Mouse (Mus musculus) neural tube, embryonic 11.5 days (tissue): ENCODE results near the gene Thrap3. TPM values are rescaled to one million over a fixed set of nuclear protein-coding genes. Genes with fewer than 3 reads are reported as not detected.
A peak's percentile ranks its signal among the peaks of the same experiment; 100 is the strongest.

ENCODE experiments used
- ATAC-seq: fragments of 200-750 bp; cut with Nextera tagmentation; 2 replicates; pipeline ENCODE4 v1.8.0; 2017; ENCODE audit warnings: moderate number of reproducible peaks, mild to moderate bottlenecking, moderate TSS enrichment, moderate library complexity; ENCODE audit not compliant: insufficient read depth, low FRiP score, low TSS enrichment
- DNase-seq: peaks from one replicate; pipeline ENCODE4 v3.0.0-alpha.2; 2015; ENCODE audit warnings: low spot score
- H3K27ac ChIP-seq: fragments of 300-500 bp; sonication (generic); 2 replicates; pipeline ENCODE4 v1.5.1; 2014; ENCODE audit warnings: low read depth, mild to moderate bottlenecking, low read length
- H3K27me3 ChIP-seq: fragments of 300-500 bp; sonication (generic); 2 replicates; pipeline ENCODE4 v1.6.1; 2014; ENCODE audit warnings: mild to moderate bottlenecking, low read length, mixed read lengths; ENCODE audit not compliant: control insufficient read depth, insufficient read depth
- H3K36me3 ChIP-seq: fragments of 300-500 bp; sonication (generic); 2 replicates; pipeline ENCODE4 v1.6.1; 2014; ENCODE audit warnings: mild to moderate bottlenecking, low read length, moderate library complexity, mixed read lengths; ENCODE audit not compliant: control insufficient read depth, insufficient read depth
- H3K4me1 ChIP-seq: fragments of 300-500 bp; sonication (generic); 2 replicates; pipeline ENCODE4 v1.6.1; 2014; ENCODE audit warnings: low read length, mixed read lengths; ENCODE audit not compliant: control insufficient read depth, insufficient read depth
- H3K4me2 ChIP-seq: fragments of 300-500 bp; sonication (generic); 2 replicates; pipeline ENCODE4 v1.6.1; 2014; ENCODE audit warnings: low read depth, mild to moderate bottlenecking, moderate library complexity
- H3K4me3 ChIP-seq: fragments of 300-500 bp; sonication (generic); 2 replicates; pipeline ENCODE4 v1.5.1; 2014; ENCODE audit warnings: low read depth, low read length
- H3K9ac ChIP-seq: fragments of 300-500 bp; sonication (generic); 2 replicates; pipeline ENCODE4 v1.6.1; 2014; ENCODE audit warnings: mild to moderate bottlenecking, low read length
- H3K9me3 ChIP-seq: fragments of 300-500 bp; sonication (generic); 2 replicates; pipeline ENCODE4 v1.6.1; 2016; ENCODE audit warnings: low read length; ENCODE audit not compliant: control insufficient read depth
- WGBS: fragments of 180-500 bp; shearing (Covaris S2); extraction: QIAGEN DNeasy Blood & Tissue Kit; methylation state at CpG from one replicate; pipeline ENCODE4 v1.1.7; 2014; 5-methylcytosine and 5-hydroxymethylcytosine counted together
- polyA plus RNA-seq: library from polyadenylated mRNA; unstranded; fragments of >200 nt; fragmentation: Nextera tagmentation; extraction: Ambion mirVana; gene quantifications from 2 replicates; pipeline ENCODE4 v1.2.1, GENCODE M21; 2014

Gene Thrap3
- polyA plus RNA-seq, 1 experiment from 2014 or later = 197 TPM

GRCm38 (mm10) chr4:126203336-126203895, 856 bp upstream of the Thrap3 start:
- 73% methylated on average over 10 of the region's 10 CpGs for WGBS
- H3K9ac ChIP-seq = peak overlapping the region; percentile 51
- H3K4me3 ChIP-seq = peak overlapping the region; percentile 69
- no peak for DNase-seq
- no peaks in the 10 kb centered on the region for H3K27me3 ChIP-seq
- peak overlapping the region; percentile 61; the same call in 1 of the 2 replicates for H3K27ac ChIP-seq
- H3K9me3 ChIP-seq = no peaks in the 10 kb centered on the region
- no peak for ATAC-seq
- peaks cover 12% of the 10 kb centered on the region; the same call in 1 of the 2 replicates for H3K4me1 ChIP-seq
- H3K4me2 ChIP-seq = peak overlapping the region; percentile 48
- no peaks in the 10 kb centered on the region for H3K36me3 ChIP-seq

- Histone ChIP-seq H3K4me3 (peak overlapping the region; percentile 69), H3K36me3 (no peaks in the 10 kb centered on the region), H3K9ac (peak overlapping the region; percentile 85), H3K27me3 (no peaks in the 10 kb centered on the region), H3K27ac (peak overlapping the region; percentile 89), H3K4me1 (peaks cover 12% of the 10 kb centered on the region; the same call in 1 of the 2 replicates), H3K9me3 (no peaks in the 10 kb centered on the region), H3K4me2 (peak overlapping the region; percentile 50)
- WGBS = under 1% methylated on average over 28 of the region's 28 CpGs
- ATAC-seq (no peak), DNase-seq (peak; percentile 43)
Observed at GRCm38 (mm10) chr4:126201514-126202302, 852 bp downstream of the Thrap3 start.

GRCm38 (mm10) chr4:126200656-126201055, 1.9 kb downstream of the Thrap3 start:
- 74% methylated on average over 2 of the region's 2 CpGs for WGBS
- H3K27me3 ChIP-seq = no peaks in the 10 kb centered on the region
- no peaks in the 10 kb centered on the region for H3K36me3 ChIP-seq
- ATAC-seq (no peak), DNase-seq (no peak)
- H3K27ac ChIP-seq = no peak overlapping the region
- peak overlapping the region; percentile 69; the same call in 1 of the 2 replicates for H3K4me3 ChIP-seq
- H3K9ac ChIP-seq = no peak overlapping the region
- peak overlapping the region; percentile 50 for H3K4me2 ChIP-seq
- H3K9me3 ChIP-seq = no peaks in the 10 kb centered on the region
- peaks cover 12% of the 10 kb centered on the region; the same call in 1 of the 2 replicates for H3K4me1 ChIP-seq

- Histone ChIP-seq H3K27me3 (no peaks in the 10 kb centered on the region), H3K4me3 (peak overlapping the region; percentile 5; the same call in 1 of the 2 replicates), H3K27ac (no peak overlapping the region), H3K9ac (no peak overlapping the region), H3K4me2 (peak overlapping the region; percentile 50), H3K9me3 (no peaks in the 10 kb centered on the region), H3K4me1 (peaks cover 12% of the 10 kb centered on the region; the same call in 1 of the 2 replicates), H3K36me3 (no peaks in the 10 kb centered on the region)
- ATAC-seq (no peak), DNase-seq (no peak)
- WGBS = 83% methylated on average over 1 of the region's 1 CpGs
Observed at GRCm38 (mm10) chr4:126200036-126200435, 2.5 kb downstream of the Thrap3 start.

- H3K9me3 ChIP-seq = no peaks in the 10 kb centered on the region
- H3K27me3 ChIP-seq = no peaks in the 10 kb centered on the region
- no peak overlapping the region for H3K9ac ChIP-seq
- H3K4me3 ChIP-seq = no peak overlapping the region
- H3K27ac ChIP-seq = no peak overlapping the region
- DNase-seq (no peak), ATAC-seq (no peak)
- no peaks in the 10 kb centered on the region for H3K36me3 ChIP-seq
- 87% methylated on average over 6 of the region's 6 CpGs for WGBS
- H3K4me1 ChIP-seq = peaks cover 12% of the 10 kb centered on the region; the same call in 1 of the 2 replicates
- no peak overlapping the region for H3K4me2 ChIP-seq
Observed at GRCm38 (mm10) chr4:126199556-126199955, 3.0 kb downstream of the Thrap3 start.

GRCm38 (mm10) chr4:126197485-126197884, 5.1 kb downstream of the Thrap3 start:
- Histone ChIP-seq H3K27ac (no peak overlapping the region), H3K36me3 (no peaks in the 10 kb centered on the region), H3K9me3 (no peaks in the 10 kb centered on the region), H3K4me1 (peaks cover 12% of the 10 kb centered on the region; the same call in 1 of the 2 replicates), H3K4me2 (no peak overlapping the region), H3K27me3 (no peaks in the 10 kb centered on the region), H3K4me3 (no peak overlapping the region), H3K9ac (no peak overlapping the region)
- DNase-seq = no peak
- WGBS = 87% methylated on average over 3 of the region's 3 CpGs
- no peak for ATAC-seq

- Histone ChIP-seq H3K36me3 (no peaks in the 10 kb centered on the region), H3K9ac (no peak overlapping the region), H3K4me1 (0 out of 2 replicates have a peak, but pooled peaks cover 2% of the 10 kb centered on the region), H3K9me3 (no peaks in the 10 kb centered on the region), H3K27me3 (no peaks in the 10 kb centered on the region), H3K27ac (no peak overlapping the region), H3K4me3 (no peak overlapping the region), H3K4me2 (no peak overlapping the region)
- ATAC-seq = no peak
- WGBS = 98% methylated on average over 4 of the region's 4 CpGs
- DNase-seq = no peak
Observed at GRCm38 (mm10) chr4:126194916-126195315, 7.6 kb downstream of the Thrap3 start.

- no peak overlapping the region for H3K27ac ChIP-seq
- H3K36me3 ChIP-seq = no peaks in the 10 kb centered on the region
- H3K4me3 ChIP-seq = no peak overlapping the region
- ATAC-seq (no peak), DNase-seq (no peak)
- H3K9me3 ChIP-seq = no peaks in the 10 kb centered on the region
- no peak overlapping the region for H3K4me2 ChIP-seq
- H3K27me3 ChIP-seq = no peaks in the 10 kb centered on the region
- 0 out of 2 replicates have a peak, but pooled peaks cover 2% of the 10 kb centered on the region for H3K4me1 ChIP-seq
- H3K9ac ChIP-seq = no peak overlapping the region
Observed at GRCm38 (mm10) chr4:126194216-126194615, 8.3 kb downstream of the Thrap3 start.
